Mouse (Mus musculus) left cerebral cortex, adult 11 months (tissue): Measurements from ENCODE around the gene 2900011O08Rik.

Source experiments
- DNase-seq: peaks from one replicate; pipeline ENCODE4 v3.0.0; 2022; ENCODE audit warnings: low spot score

2900011O08Rik gene

GRCm38 (mm10) chr16:14137976-14138561 lies 151.7 kb downstream of the 2900011O08Rik start:
- no peak for DNase-seq

- no peak for DNase-seq
These were observed 152.7 kb downstream of the 2900011O08Rik start for GRCm38 (mm10) chr16:14139106-14139505.

- DNase-seq: no peak
These were observed 156.9 kb downstream of the 2900011O08Rik start for GRCm38 (mm10) chr16:14143298-14143697.

- no peak for DNase-seq
These were observed 161.3 kb downstream of the 2900011O08Rik start for GRCm38 (mm10) chr16:14147712-14148111.
